Mouse (Mus musculus): ENCODE data around the gene Prkce.

GRCm38 (mm10) chr17:86214741-86215140, 47.2 kb downstream of the Prkce start:
- TF ChIP-seq CTCF (IDR thresholded peaks at IDR 0.05; ENCODE audit: low read depth) (no peak), EP300 (IDR thresholded peaks at IDR 0.05; ENCODE audit: low read depth) (no peak)
